Mouse (Mus musculus): Measurements from ENCODE around the gene Wdr41. TPM values are rescaled to one million over a fixed set of nuclear protein-coding genes. Genes with fewer than 3 reads are reported as not detected.
A peak's percentile ranks its signal among the peaks of the same experiment; 100 is the strongest.

Gene Wdr41
- total and polyA plus RNA-seq, 2 experiments: 5.0 to 8.9 TPM

- TF ChIP-seq POLR2A (IDR thresholded peaks at IDR 0.05; ENCODE audit: extremely low read depth, insufficient read depth, low read length) (no peak), CTCF (IDR thresholded peaks at IDR 0.05; ENCODE audit: low read depth, low read length) (no peak)
- Histone ChIP-seq H3K27me3 (ENCODE audit: control insufficient read depth, insufficient read depth, low read length) (no peaks in the 10 kb centered on the region; the same call in 1 of the 2 replicates), H3K4me1 (ENCODE audit: control insufficient read depth, insufficient read depth, low read length) (no peaks in the 10 kb centered on the region), H3K79me2 (ENCODE audit: control insufficient read depth, insufficient read depth, low read length) (no peaks in the 10 kb centered on the region), H3K4me3 (ENCODE audit: insufficient read depth, low read depth, low read length) (no peak overlapping the region), H3K27ac (replicated peaks; ENCODE audit: insufficient read depth, low read depth, low read length) (no peak overlapping the region), H3K9ac (ENCODE audit: low read depth, low read length) (no peak overlapping the region), H3K36me3 (ENCODE audit: control insufficient read depth, insufficient read depth, low read length) (no peaks in the 10 kb centered on the region)
- no peak for DNase-seq (ENCODE audit: extremely low read depth, low read depth, low spot score)
- 49% methylated on average over 6 of the region's 6 CpGs for WGBS
These were observed 20.2 kb upstream of the Wdr41 start for GRCm38 (mm10) chr13:94955941-94956340.

GRCm38 (mm10) chr13:94957965-94958364 is 18.2 kb upstream of the Wdr41 start:
- Histone ChIP-seq H3K79me2 (ENCODE audit: control insufficient read depth, insufficient read depth, low read length) (no peaks in the 10 kb centered on the region), H3K27ac (replicated peaks; ENCODE audit: insufficient read depth, low read depth, low read length) (no peak overlapping the region), H3K4me3 (ENCODE audit: insufficient read depth, low read depth, low read length) (no peak overlapping the region), H3K9ac (ENCODE audit: low read depth, low read length) (no peak overlapping the region), H3K36me3 (ENCODE audit: control insufficient read depth, insufficient read depth, low read length) (no peaks in the 10 kb centered on the region), H3K4me1 (ENCODE audit: control insufficient read depth, insufficient read depth, low read length) (no peaks in the 10 kb centered on the region), H3K27me3 (ENCODE audit: control insufficient read depth, insufficient read depth, low read length) (no peaks in the 10 kb centered on the region; the same call in 1 of the 2 replicates)
- no peak for TF ChIP-seq POLR2A (IDR thresholded peaks at IDR 0.05; ENCODE audit: extremely low read depth, insufficient read depth, low read length)
- 0 out of 2 replicates have a peak, but pooled peaks have one; percentile 6 for TF ChIP-seq CTCF (IDR thresholded peaks at IDR 0.05; ENCODE audit: low read depth, low read length)
- DNase-seq (ENCODE audit: extremely low read depth, low read depth, low spot score): no peak
- WGBS: 69% methylated on average over 1 of the region's 1 CpGs

GRCm38 (mm10) chr13:94969992-94970553 is 6.1 kb upstream of the Wdr41 start:
- Histone ChIP-seq H3K27me3 (ENCODE audit: control insufficient read depth, insufficient read depth, low read length) (no peaks in the 10 kb centered on the region), H3K4me3 (ENCODE audit: insufficient read depth, low read depth, low read length) (no peak overlapping the region), H3K4me1 (ENCODE audit: control insufficient read depth, insufficient read depth, low read length) (no peaks in the 10 kb centered on the region), H3K36me3 (ENCODE audit: control insufficient read depth, insufficient read depth, low read length) (no peaks in the 10 kb centered on the region), H3K9ac (ENCODE audit: low read depth, low read length) (no peak overlapping the region), H3K79me2 (ENCODE audit: control insufficient read depth, insufficient read depth, low read length) (no peaks in the 10 kb centered on the region), H3K27ac (replicated peaks; ENCODE audit: insufficient read depth, low read depth, low read length) (no peak overlapping the region)
- no peak for DNase-seq (ENCODE audit: extremely low read depth, low read depth, low spot score)
- TF ChIP-seq POLR2A (IDR thresholded peaks at IDR 0.05; ENCODE audit: extremely low read depth, insufficient read depth, low read length) (no peak), CTCF (IDR thresholded peaks at IDR 0.05; ENCODE audit: low read depth, low read length) (no peak)
- 64% methylated on average over 9 of the region's 9 CpGs for WGBS

- no peak for TF ChIP-seq CTCF (IDR thresholded peaks at IDR 0.05; ENCODE audit: low read depth, low read length)
- no peaks in the 10 kb centered on the region for H3K79me2 ChIP-seq (ENCODE audit: control insufficient read depth, insufficient read depth, low read length)
- peak overlapping the region; percentile 92; the same call in 1 of the 2 replicates for H3K4me3 ChIP-seq (ENCODE audit: insufficient read depth, low read depth, low read length)
- H3K4me1 ChIP-seq (ENCODE audit: control insufficient read depth, insufficient read depth, low read length): peaks cover 1% of the 10 kb centered on the region; the same call in 1 of the 2 replicates
- no peak overlapping the region for H3K27ac ChIP-seq (replicated peaks; ENCODE audit: insufficient read depth, low read depth, low read length)
- no peaks in the 10 kb centered on the region for H3K27me3 ChIP-seq (ENCODE audit: control insufficient read depth, insufficient read depth, low read length)
- no peak for DNase-seq (ENCODE audit: extremely low read depth, low read depth, low spot score)
- 28% methylated on average over 9 of the region's 9 CpGs for WGBS
- peak overlapping the region; percentile 54 for H3K9ac ChIP-seq (ENCODE audit: low read depth, low read length)
- 0 out of 2 replicates have a peak, but pooled peaks cover under 1% of the 10 kb centered on the region for H3K36me3 ChIP-seq (ENCODE audit: control insufficient read depth, insufficient read depth, low read length)
These were observed 321 bp upstream of the Wdr41 start for GRCm38 (mm10) chr13:94975828-94976218.

- no peak for DNase-seq (ENCODE audit: extremely low read depth, low read depth, low spot score)
- no peaks in the 10 kb centered on the region for H3K27me3 ChIP-seq (ENCODE audit: control insufficient read depth, insufficient read depth, low read length)
- TF ChIP-seq POLR2A (IDR thresholded peaks at IDR 0.05; ENCODE audit: extremely low read depth, insufficient read depth, low read length) (no peak), CTCF (IDR thresholded peaks at IDR 0.05; ENCODE audit: low read depth, low read length) (no peak)
- peaks cover 2% of the 10 kb centered on the region; the same call in 1 of the 2 replicates for H3K36me3 ChIP-seq (ENCODE audit: control insufficient read depth, insufficient read depth, low read length)
- no peak overlapping the region for H3K4me3 ChIP-seq (ENCODE audit: insufficient read depth, low read depth, low read length)
- H3K9ac ChIP-seq (ENCODE audit: low read depth, low read length): no peak overlapping the region
- peaks cover 1% of the 10 kb centered on the region; the same call in 1 of the 2 replicates for H3K4me1 ChIP-seq (ENCODE audit: control insufficient read depth, insufficient read depth, low read length)
- 77% methylated on average over 7 of the region's 7 CpGs for WGBS
- H3K27ac ChIP-seq (replicated peaks; ENCODE audit: insufficient read depth, low read depth, low read length): no peak overlapping the region
- no peaks in the 10 kb centered on the region for H3K79me2 ChIP-seq (ENCODE audit: control insufficient read depth, insufficient read depth, low read length)
These were observed 2.9 kb downstream of the Wdr41 start for GRCm38 (mm10) chr13:94979081-94979480.

- Histone ChIP-seq H3K36me3 (ENCODE audit: control insufficient read depth, insufficient read depth, low read length) (no peaks in the 10 kb centered on the region), H3K4me3 (ENCODE audit: insufficient read depth, low read depth, low read length) (no peak overlapping the region), H3K27me3 (ENCODE audit: control insufficient read depth, insufficient read depth, low read length) (no peaks in the 10 kb centered on the region), H3K4me1 (ENCODE audit: control insufficient read depth, insufficient read depth, low read length) (peaks cover 2% of the 10 kb centered on the region), H3K9ac (ENCODE audit: low read depth, low read length) (no peak overlapping the region), H3K79me2 (ENCODE audit: control insufficient read depth, insufficient read depth, low read length) (no peaks in the 10 kb centered on the region), H3K27ac (replicated peaks; ENCODE audit: insufficient read depth, low read depth, low read length) (no peak overlapping the region)
- 50% methylated on average over 5 of the region's 5 CpGs for WGBS
- peak; percentile 33 for DNase-seq (ENCODE audit: extremely low read depth, low read depth, low spot score)
- TF ChIP-seq POLR2A (IDR thresholded peaks at IDR 0.05; ENCODE audit: extremely low read depth, insufficient read depth, low read length) (no peak), CTCF (IDR thresholded peaks at IDR 0.05; ENCODE audit: low read depth, low read length) (no peak)
These were observed 14.4 kb downstream of the Wdr41 start for GRCm38 (mm10) chr13:94990516-94990915.
